Mouse (Mus musculus) adipose tissue, adult 10 weeks (tissue): ENCODE results near the gene Pstk. TPM values are rescaled to one million over a fixed set of nuclear protein-coding genes. Genes with fewer than 3 reads are reported as not detected.

ENCODE experiments used
- polyA plus RNA-seq: library from polyadenylated mRNA; stranded (reverse); fragments of 350-450 nt; fragmentation: Illumina TruSeq; extraction: RNeasy Lipid Tissue Mini Kit (QIAGEN cat#74804); gene quantifications from one replicate; pipeline ENCODE4 v1.2.3, GENCODE M21; 2014; ENCODE audit warnings: low read depth, low replicate concordance

Gene Pstk
- polyA plus RNA-seq: 29.7 TPM

DNA sequence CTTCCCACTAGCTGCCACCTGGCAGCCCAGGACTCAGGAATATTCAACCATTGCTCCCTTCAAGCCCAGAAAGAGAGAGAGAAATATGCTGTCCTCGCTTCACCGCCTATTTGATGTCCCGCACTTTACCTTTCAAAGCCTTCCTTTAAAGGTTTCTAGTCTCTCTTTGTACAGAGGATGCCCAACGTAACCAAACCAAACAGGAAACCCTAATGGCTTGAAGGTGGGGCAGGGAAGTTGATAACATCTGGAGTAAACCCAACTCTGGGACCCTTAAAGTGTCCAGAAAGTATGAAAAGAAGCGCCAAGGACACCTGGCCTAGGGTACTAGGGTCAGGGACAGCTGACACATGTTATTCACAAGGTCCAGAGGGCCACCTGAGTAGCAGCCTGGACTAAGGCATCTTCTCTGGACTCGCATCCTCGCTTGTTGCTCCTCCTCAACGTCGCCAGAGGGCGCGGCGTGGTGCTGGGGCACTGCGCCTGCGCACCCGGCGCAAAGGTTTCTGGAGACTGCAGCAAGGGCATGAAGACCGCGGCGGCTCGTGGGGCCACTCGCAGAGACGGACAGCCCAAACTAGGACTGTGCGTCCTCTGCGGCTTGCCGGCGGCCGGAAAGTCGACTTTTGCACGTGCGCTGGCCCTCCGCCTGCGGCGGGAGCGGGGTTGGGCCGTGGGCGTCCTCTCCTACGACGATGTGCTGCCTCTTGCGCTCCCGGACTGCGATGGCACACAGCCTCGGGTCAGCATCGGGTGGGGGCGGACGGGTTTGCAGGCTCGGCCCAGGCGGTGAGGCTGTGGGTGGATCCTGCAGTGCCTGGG, at the start of gene Pstk:
Pstk (plus strand) TSS at position 494 of the 822 bp plus-strand sequence.

DNA sequence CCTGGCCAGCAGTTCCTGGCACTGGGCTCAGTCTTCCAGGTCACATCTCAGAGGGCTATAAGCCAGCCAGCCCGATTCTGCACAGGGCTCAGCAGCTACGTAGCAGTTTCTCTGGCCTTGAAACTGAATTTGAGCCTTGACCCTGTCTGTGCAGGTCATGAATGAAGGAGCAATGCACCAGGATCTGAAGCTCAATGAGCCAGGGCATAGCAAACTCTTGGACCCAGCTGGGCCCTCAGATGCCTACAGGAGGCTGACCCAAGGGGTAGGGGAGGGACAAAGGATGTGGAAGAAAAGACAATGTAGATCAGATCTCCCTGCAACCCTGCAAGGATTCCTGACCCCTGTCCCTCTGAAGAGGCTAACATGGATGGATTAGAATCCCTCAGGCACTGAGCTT, 48.7 kb upstream of the Pstk start, which contains the start of gene Cuzd1:
Cuzd1 (minus strand) TSS at position 101 of the 400 bp plus-strand sequence.

DNA sequence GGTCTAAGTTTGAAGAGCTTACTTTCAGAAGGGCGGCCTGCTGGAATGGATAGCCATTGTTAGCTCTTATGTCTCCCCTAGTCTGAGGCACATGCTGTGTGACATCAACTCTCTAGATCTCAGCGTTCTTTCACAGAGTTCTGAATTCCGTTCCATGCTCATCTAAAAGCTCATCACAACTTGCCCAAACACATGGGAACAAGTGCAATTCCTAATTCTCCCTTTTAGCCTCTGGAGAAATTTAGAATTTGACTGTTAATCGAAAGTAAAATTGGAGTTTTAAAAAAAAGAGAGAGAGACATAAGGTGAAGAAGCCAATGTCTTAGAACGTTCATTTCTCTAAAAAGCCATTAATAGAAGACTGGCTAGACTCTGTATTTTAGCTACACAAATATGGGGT, 41.5 kb upstream of the Pstk start, which contains the start of gene Fam24b:
Fam24b (minus strand) TSS at position 101 of the 400 bp plus-strand sequence.

GRCm38 (mm10) chr7:131333564-131333963, 37.4 kb upstream of the Pstk start, which contains the start of gene Fam24a:
Gene Fam24a (plus strand): TSS chr7:131333864.

GRCm38 (mm10) chr7:131362615-131363300, 8.2 kb upstream of the Pstk start, which contains the start of gene 2310057M21Rik:
Gene 2310057M21Rik (minus strand): TSS chr7:131362759.

GRCm38 (mm10) chr7:131410416-131411058, 39.6 kb downstream of the Pstk start, which contains the start of the genes Ikzf5 and Acadsb:
Gene Ikzf5 (minus strand): TSS chr7:131410521.
Gene Acadsb (plus strand): TSS chr7:131410601.

Other genes starting within 250 kb of the Pstk start
- gene 4933402N03Rik, start 224.8 kb upstream of the Pstk start, polyA plus RNA-seq: 0.38 TPM
- 2.5 TPM for gene 5430419D17Rik, start 196.7 kb upstream of the Pstk start, polyA plus RNA-seq
- gene Cuzd1, start 48.8 kb upstream of the Pstk start, polyA plus RNA-seq: 2,087 TPM
- 8.0 TPM for gene Fam24b, start 41.6 kb upstream of the Pstk start, polyA plus RNA-seq
- gene Fam24a, start 37.3 kb upstream of the Pstk start, polyA plus RNA-seq: 3.3 TPM
- 5.9 TPM for gene 2310057M21Rik, start 8.4 kb upstream of the Pstk start, polyA plus RNA-seq
- 16.2 TPM for gene Ikzf5, start 39.4 kb downstream of the Pstk start, polyA plus RNA-seq
- gene Acadsb, start 39.5 kb downstream of the Pstk start, polyA plus RNA-seq: 145 TPM
- not detected for gene Hmx3, start 171.7 kb downstream of the Pstk start, polyA plus RNA-seq
- gene Hmx2, start 177.6 kb downstream of the Pstk start, polyA plus RNA-seq: not detected
- 40.4 TPM for gene Bub3, start 189.1 kb downstream of the Pstk start, polyA plus RNA-seq